Mouse (Mus musculus) stomach, embryonic 15.5 days (tissue): ENCODE measurements around the gene Tmprss9. TPM values are rescaled to one million over a fixed set of nuclear protein-coding genes. Genes with fewer than 3 reads are reported as not detected.

Experiments used
- ATAC-seq: fragments of 200-750 bp; cut with Nextera tagmentation; 2 replicates; pipeline ENCODE4 v1.8.0; 2017; ENCODE audit warnings: low read depth, moderate number of reproducible peaks, moderate TSS enrichment; ENCODE audit not compliant: insufficient read depth, low FRiP score
- H3K27ac ChIP-seq: fragments of 300-500 bp; sonication (generic); 2 replicates; pipeline ENCODE4 v1.5.1; 2015; ENCODE audit warnings: mild to moderate bottlenecking, inconsistent platforms
- H3K27me3 ChIP-seq: fragments of 300-500 bp; sonication (generic); replicated peaks from 2 replicates; pipeline ENCODE4 v1.6.1; 2015; ENCODE audit warnings: inconsistent platforms
- H3K36me3 ChIP-seq: fragments of 300-500 bp; sonication (generic); 2 replicates; pipeline ENCODE4 v1.6.1; 2015; ENCODE audit warnings: inconsistent platforms
- H3K4me1 ChIP-seq: fragments of 300-500 bp; sonication (generic); 2 replicates; pipeline ENCODE4 v1.6.1; 2015; ENCODE audit warnings: inconsistent platforms
- H3K4me2 ChIP-seq: fragments of 300-500 bp; sonication (generic); 2 replicates; pipeline ENCODE4 v1.6.1; 2015; ENCODE audit warnings: mild to moderate bottlenecking, inconsistent platforms
- H3K4me3 ChIP-seq: fragments of 300-500 bp; sonication (generic); replicated peaks from 2 replicates; pipeline ENCODE4 v1.5.1; 2015; ENCODE audit warnings: inconsistent platforms
- H3K9ac ChIP-seq: fragments of 300-500 bp; sonication (generic); 2 replicates; pipeline ENCODE4 v1.6.1; 2015; ENCODE audit warnings: inconsistent platforms
- H3K9me3 ChIP-seq: fragments of 300-500 bp; sonication (generic); 2 replicates; pipeline ENCODE4 v1.6.1; 2016; ENCODE audit warnings: inconsistent platforms
- WGBS: fragments of 180-500 bp; shearing (Covaris S2); methylation state at CpG from one replicate; pipeline ENCODE4 v1.1.7; 2015; 5-methylcytosine and 5-hydroxymethylcytosine counted together
- polyA plus RNA-seq: library from polyadenylated mRNA; unstranded; fragments of >200 nt; fragmentation: Nextera tagmentation; extraction: Ambion mirVana; gene quantifications from 2 replicates; pipeline ENCODE4 v1.2.1, GENCODE M21; 2015

Gene Tmprss9
- polyA plus RNA-seq, 1 experiment from 2014 or later: not detected

DNA sequence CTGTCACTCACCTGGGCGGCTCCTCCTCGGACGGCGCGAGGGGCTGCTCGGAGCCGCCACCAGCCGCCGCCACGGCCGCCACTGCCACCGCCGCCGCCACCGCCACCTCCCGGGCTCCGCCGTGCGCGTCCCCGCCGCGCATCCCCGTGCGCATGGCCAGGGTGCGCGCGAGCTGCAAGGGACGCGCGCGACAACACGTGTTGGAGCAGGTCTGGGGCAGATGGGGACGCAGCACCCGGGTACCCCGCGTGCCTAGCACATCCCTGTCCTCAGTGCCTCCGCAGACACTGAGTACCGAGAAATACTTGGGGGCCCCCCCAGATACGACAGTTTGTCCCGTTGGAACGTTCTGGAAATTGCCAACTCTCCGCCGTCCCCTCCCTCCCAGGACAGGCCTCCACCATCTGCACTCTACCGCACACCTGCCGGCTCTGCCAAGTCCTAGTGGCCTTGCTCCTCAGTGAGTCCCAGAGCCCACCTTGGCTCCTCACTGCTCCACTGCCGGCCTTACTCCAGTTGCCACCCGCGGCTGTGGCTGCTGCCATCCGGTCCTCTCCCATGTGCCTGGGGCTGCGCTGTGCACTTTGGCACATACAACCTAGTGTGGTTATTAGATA is 27.6 kb upstream of the Tmprss9 start, which contains the start of gene Lingo3:
TSS of gene Lingo3 (minus strand) at position 109 of the 617 bp plus-strand sequence.
- no peak within 1 kb of the TSS for H3K27ac ChIP-seq
- no peaks in the 10 kb centered on the region for H3K36me3 ChIP-seq
- no peaks in the 10 kb centered on the region for H3K9me3 ChIP-seq
- H3K27me3 ChIP-seq: peaks cover 49% of the 10 kb centered on the region
- no peak within 1 kb of the TSS for H3K9ac ChIP-seq
- peak within 1 kb of the TSS; percentile 73 for H3K4me2 ChIP-seq
- peak within 1 kb of the TSS; percentile 40 for H3K4me3 ChIP-seq
- 5% methylated on average over 51 of the region's 51 CpGs for WGBS
- ATAC-seq: no peak
- peaks cover 14% of the 10 kb centered on the region for H3K4me1 ChIP-seq

DNA sequence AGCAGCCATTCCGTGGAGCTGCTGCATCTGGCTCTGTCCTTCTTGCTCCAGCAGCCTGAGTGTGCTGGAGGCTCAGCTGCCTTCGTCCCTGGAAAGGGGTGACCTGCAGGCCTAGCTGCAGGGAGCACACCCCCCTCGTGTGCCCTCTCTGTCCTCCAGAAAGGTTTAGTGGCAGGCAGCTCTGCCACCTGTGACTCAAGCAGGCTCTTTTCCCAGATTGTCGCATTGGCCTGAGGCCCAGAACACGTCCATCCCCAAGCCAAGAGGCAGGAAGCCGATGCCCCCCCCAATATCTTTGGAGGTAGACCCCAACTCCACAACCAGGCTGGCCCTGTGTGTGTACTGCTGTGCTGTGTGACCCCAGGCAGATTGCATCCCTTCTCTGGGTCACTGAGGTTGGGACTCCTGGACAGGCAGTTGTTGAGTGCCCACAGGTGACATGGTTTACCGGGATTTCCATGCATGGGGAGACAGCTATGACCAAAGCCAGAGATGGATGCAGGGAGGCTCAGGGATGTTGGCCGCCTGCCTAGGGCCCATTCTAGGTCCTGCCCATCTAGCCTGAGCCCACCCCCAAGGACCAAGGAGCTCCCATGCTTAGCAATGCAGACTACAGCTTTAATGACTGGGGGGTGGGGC is 26.5 kb upstream of the Tmprss9 start:
- no peaks in the 10 kb centered on the region for H3K36me3 ChIP-seq
- H3K4me2 ChIP-seq: no peak overlapping the region
- H3K4me1 ChIP-seq: peaks cover 14% of the 10 kb centered on the region
- no peak overlapping the region for H3K27ac ChIP-seq
- WGBS: 55% methylated on average over 8 of the region's 8 CpGs
- no peak overlapping the region for H3K4me3 ChIP-seq
- peaks cover 49% of the 10 kb centered on the region for H3K27me3 ChIP-seq
- H3K9me3 ChIP-seq: no peaks in the 10 kb centered on the region
- ATAC-seq: no peak
- no peak overlapping the region for H3K9ac ChIP-seq

DNA sequence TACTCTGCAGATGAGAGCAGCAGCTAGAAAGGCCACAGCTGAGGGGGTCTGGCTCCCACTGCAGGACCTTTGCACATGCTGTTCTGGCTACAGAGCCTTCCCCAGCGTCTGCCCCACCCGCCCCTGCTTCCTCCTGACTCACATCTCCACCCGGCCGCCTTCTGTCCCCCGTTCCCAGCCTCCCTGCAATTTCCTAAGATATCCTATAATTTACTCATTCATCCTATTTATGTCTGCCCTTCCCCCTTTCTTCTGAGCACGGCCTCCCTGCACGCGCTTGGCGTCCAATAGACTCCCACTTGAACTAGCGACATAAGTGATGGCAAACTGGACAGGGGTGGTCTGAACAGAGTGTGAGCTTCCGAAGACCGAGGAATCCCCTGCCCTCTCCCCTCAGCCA is 25.9 kb upstream of the Tmprss9 start:
- H3K9ac ChIP-seq: no peak overlapping the region
- peaks cover 14% of the 10 kb centered on the region for H3K4me1 ChIP-seq
- WGBS: 74% methylated on average over 12 of the region's 12 CpGs
- H3K4me2 ChIP-seq: no peak overlapping the region
- no peak for ATAC-seq
- H3K27me3 ChIP-seq: peaks cover 49% of the 10 kb centered on the region
- no peaks in the 10 kb centered on the region for H3K9me3 ChIP-seq
- no peaks in the 10 kb centered on the region for H3K36me3 ChIP-seq
- H3K27ac ChIP-seq: no peak overlapping the region
- no peak overlapping the region for H3K4me3 ChIP-seq

DNA sequence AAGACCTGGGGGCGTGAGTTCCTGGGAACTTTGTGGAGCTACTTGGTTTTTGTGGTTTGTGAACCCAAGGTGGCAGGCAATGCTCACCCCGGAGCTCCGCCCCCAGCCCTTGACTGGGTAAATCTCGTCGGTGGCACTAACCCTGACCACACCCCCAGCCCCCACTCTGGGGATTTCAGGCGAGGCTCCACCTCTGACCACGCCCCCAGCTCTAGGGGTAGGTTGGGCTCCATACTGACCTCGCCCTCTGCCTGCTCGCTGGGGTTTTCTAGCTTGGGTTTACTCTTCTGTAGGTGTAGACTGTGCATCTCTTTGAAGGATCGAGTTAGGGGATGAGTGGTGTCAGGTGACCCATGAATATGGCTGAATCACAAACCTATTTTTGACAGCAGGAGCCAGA is 23.1 kb upstream of the Tmprss9 start:
- no peak overlapping the region for H3K9ac ChIP-seq
- ATAC-seq: peak; percentile 54
- no peaks in the 10 kb centered on the region for H3K9me3 ChIP-seq
- H3K4me1 ChIP-seq: peaks cover 14% of the 10 kb centered on the region
- no peak overlapping the region for H3K4me3 ChIP-seq
- WGBS: 9% methylated on average over 10 of the region's 10 CpGs
- peaks cover 27% of the 10 kb centered on the region for H3K27me3 ChIP-seq
- peaks cover 15% of the 10 kb centered on the region for H3K36me3 ChIP-seq
- no peak overlapping the region for H3K4me2 ChIP-seq
- no peak overlapping the region for H3K27ac ChIP-seq

- peaks cover 15% of the 10 kb centered on the region for H3K36me3 ChIP-seq
- H3K4me2 ChIP-seq: peak within 1 kb of the TSS; percentile 99
- peak; percentile 74 for ATAC-seq
- H3K9me3 ChIP-seq: no peaks in the 10 kb centered on the region
- H3K4me3 ChIP-seq: peak within 1 kb of the TSS; percentile 86
- WGBS: under 1% methylated on average over 81 of the region's 81 CpGs
- H3K27ac ChIP-seq: 0 out of 2 replicates have a peak within 1 kb of the TSS, but pooled peaks have one; percentile 40
- no peaks in the 10 kb centered on the region for H3K27me3 ChIP-seq
- peaks cover 38% of the 10 kb centered on the region for H3K4me1 ChIP-seq
- H3K9ac ChIP-seq: peak within 1 kb of the TSS; percentile 66
Measured at GRCm38 (mm10) chr10:80854913-80855748, 16.5 kb upstream of the Tmprss9 start, which contains the start of the genes Lsm7 and Sppl2b. Gene Lsm7 (minus strand): TSS chr10:80855209. Gene Sppl2b (plus strand): TSS chr10:80855275.

DNA sequence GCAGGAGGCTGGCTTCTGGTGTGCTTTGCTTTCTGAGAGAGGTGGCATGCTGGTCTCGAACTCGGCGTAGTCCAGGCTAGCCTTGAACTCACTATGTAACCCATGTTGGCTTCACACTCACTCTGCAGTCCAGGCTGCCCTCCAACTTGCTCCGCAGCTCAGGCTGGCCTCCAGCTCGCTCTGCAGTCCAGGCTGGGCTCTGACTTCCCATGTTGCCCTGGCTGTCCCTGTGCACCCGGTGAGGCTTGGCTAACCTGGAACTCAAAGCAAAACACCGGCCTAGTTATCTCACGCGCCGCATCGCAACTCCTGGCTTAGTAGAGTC is 15.9 kb upstream of the Tmprss9 start:
- Histone ChIP-seq H3K27me3 (no peaks in the 10 kb centered on the region), H3K36me3 (peaks cover 15% of the 10 kb centered on the region), H3K4me2 (peak overlapping the region; percentile 99), H3K27ac (no peak overlapping the region), H3K4me1 (peaks cover 38% of the 10 kb centered on the region), H3K9me3 (no peaks in the 10 kb centered on the region), H3K9ac (peak overlapping the region; percentile 66), H3K4me3 (peak overlapping the region; percentile 86)
- WGBS: 24% methylated on average over 11 of the region's 11 CpGs
- ATAC-seq: no peak

- Histone ChIP-seq H3K27me3 (no peaks in the 10 kb centered on the region), H3K9me3 (no peaks in the 10 kb centered on the region)
- WGBS: 56% methylated on average over 3 of the region's 3 CpGs
Measured at GRCm38 (mm10) chr10:80856267-80856666, 15.4 kb upstream of the Tmprss9 start.

GRCm38 (mm10) chr10:80856908-80857307 is 14.7 kb upstream of the Tmprss9 start:
- H3K9me3 ChIP-seq: no peaks in the 10 kb centered on the region
- peak overlapping the region; percentile 99 for H3K4me2 ChIP-seq
- H3K36me3 ChIP-seq: peaks cover 7% of the 10 kb centered on the region; the same call in 1 of the 2 replicates
- peaks cover 38% of the 10 kb centered on the region for H3K4me1 ChIP-seq
- H3K27me3 ChIP-seq: no peaks in the 10 kb centered on the region
- no peak overlapping the region for H3K9ac ChIP-seq
- peak; percentile 24; the same call in 1 of the 2 replicates for ATAC-seq
- no peak overlapping the region; the same call in 1 of the 2 replicates for H3K27ac ChIP-seq
- WGBS: 72% methylated on average over 5 of the region's 5 CpGs
- no peak overlapping the region; the same call in 1 of the 2 replicates for H3K4me3 ChIP-seq

More at GRCm38 (mm10) chr10:80856267-80856666, 15.4 kb upstream of the Tmprss9 start:
- ATAC-seq: no peak
- H3K4me3 ChIP-seq: peak overlapping the region; percentile 86
- H3K4me1 ChIP-seq: peaks cover 38% of the 10 kb centered on the region
- H3K4me2 ChIP-seq: peak overlapping the region; percentile 99
- H3K27ac ChIP-seq: no peak overlapping the region
- H3K36me3 ChIP-seq: peaks cover 14% of the 10 kb centered on the region
- H3K9ac ChIP-seq: peak overlapping the region; percentile 66; the same call in 1 of the 2 replicates

GRCm38 (mm10) chr10:80857386-80857785 is 14.3 kb upstream of the Tmprss9 start:
- WGBS: 56% methylated on average over 8 of the region's 8 CpGs
- no peaks in the 10 kb centered on the region for H3K27me3 ChIP-seq
- no peak overlapping the region for H3K9ac ChIP-seq
- peaks cover 2% of the 10 kb centered on the region; the same call in 1 of the 2 replicates for H3K36me3 ChIP-seq
- no peaks in the 10 kb centered on the region for H3K9me3 ChIP-seq
- H3K27ac ChIP-seq: peak overlapping the region; percentile 57; the same call in 1 of the 2 replicates
- H3K4me3 ChIP-seq: no peak overlapping the region; the same call in 1 of the 2 replicates
- peaks cover 38% of the 10 kb centered on the region for H3K4me1 ChIP-seq
- no peak for ATAC-seq
- peak overlapping the region; percentile 99; the same call in 1 of the 2 replicates for H3K4me2 ChIP-seq

GRCm38 (mm10) chr10:80857848-80858247 is 13.8 kb upstream of the Tmprss9 start:
- peaks cover 38% of the 10 kb centered on the region for H3K4me1 ChIP-seq
- no peaks in the 10 kb centered on the region for H3K9me3 ChIP-seq
- H3K27ac ChIP-seq: peak overlapping the region; percentile 57; the same call in 1 of the 2 replicates
- H3K36me3 ChIP-seq: no peaks in the 10 kb centered on the region; the same call in 1 of the 2 replicates
- peak; percentile 50; the same call in 1 of the 2 replicates for ATAC-seq
- H3K4me2 ChIP-seq: 0 out of 2 replicates have a peak overlapping the region, but pooled peaks have one; percentile 19
- H3K9ac ChIP-seq: no peak overlapping the region
- WGBS: 56% methylated on average over 3 of the region's 3 CpGs
- H3K4me3 ChIP-seq: no peak overlapping the region
- no peaks in the 10 kb centered on the region for H3K27me3 ChIP-seq

DNA sequence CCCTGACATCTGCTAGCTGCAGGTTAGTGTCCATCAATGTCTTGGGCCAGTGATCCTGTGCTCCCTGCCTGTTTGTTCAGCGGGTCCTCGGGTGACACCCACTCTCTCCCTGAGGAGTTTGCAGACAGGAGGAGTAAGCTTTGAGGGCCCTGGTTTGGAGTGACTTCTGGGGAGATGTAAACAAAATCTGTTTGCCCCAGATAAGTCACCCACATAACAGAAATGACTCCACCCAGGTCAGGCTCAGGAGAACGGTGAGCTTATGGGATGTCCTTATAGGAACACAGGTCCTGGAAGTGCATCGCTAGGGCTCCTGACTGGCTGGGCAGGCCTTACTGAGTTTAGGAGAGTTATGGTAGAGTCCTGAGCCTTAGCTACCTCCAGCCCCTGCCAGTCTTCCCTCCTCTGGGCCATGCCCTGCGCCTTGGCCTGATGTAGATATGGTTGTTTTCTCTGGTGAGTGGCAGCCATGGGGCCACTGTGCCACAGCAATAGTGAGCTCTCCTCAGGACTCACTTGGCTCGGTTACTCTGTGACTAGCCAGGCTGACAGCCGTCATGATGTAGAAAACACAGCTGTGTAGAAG is 13.2 kb upstream of the Tmprss9 start:
- Histone ChIP-seq H3K4me2 (no peak overlapping the region), H3K27me3 (no peaks in the 10 kb centered on the region), H3K27ac (peak overlapping the region; percentile 57; the same call in 1 of the 2 replicates), H3K4me1 (peaks cover 38% of the 10 kb centered on the region), H3K36me3 (peaks cover 2% of the 10 kb centered on the region; the same call in 1 of the 2 replicates), H3K9ac (no peak overlapping the region), H3K9me3 (no peaks in the 10 kb centered on the region), H3K4me3 (no peak overlapping the region)
- peak; percentile 74 for ATAC-seq
- 55% methylated on average over 7 of the region's 7 CpGs for WGBS
